Mouse (Mus musculus): Measurements from ENCODE around the gene Igfbp6. TPM values are rescaled to one million over a fixed set of nuclear protein-coding genes. Genes with fewer than 3 reads are reported as not detected.

Gene Igfbp6
- polyA plus RNA-seq, 1 experiment, result not detected

DNA sequence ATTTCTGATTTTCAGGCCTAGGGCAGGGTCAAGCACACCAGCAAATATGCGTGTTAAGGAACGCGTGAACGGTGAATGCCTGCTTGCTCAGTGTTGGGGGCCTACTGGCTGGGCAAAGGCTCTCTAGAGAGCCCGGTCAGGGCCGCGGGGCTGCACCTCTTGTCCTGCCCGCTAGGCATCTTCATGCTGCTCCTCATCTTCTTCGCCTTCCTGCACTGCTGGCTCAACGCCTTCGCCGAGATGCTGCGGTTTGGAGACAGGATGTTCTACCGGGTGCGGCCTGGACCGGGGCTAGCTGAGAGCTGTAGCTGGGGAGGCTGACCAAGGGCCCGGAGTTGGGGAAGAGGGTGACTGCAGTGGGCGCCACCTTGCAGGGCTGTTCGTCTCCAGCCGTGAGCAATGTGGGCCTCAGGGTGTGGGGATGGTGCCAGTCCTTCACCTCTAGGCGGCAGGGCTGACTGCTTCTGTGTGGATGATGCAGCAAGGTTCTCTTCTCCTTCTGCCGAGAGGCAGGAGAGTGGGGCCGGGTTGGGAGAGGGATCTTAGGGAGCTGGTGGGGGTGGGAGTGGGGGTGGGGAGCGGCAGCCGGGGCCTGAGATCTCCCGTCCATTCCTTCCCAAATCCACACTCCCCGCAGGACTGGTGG is 16.4 kb downstream of the Igfbp6 start:
- WGBS, result 74% methylated on average over 27 of the region's 27 CpGs

DNA sequence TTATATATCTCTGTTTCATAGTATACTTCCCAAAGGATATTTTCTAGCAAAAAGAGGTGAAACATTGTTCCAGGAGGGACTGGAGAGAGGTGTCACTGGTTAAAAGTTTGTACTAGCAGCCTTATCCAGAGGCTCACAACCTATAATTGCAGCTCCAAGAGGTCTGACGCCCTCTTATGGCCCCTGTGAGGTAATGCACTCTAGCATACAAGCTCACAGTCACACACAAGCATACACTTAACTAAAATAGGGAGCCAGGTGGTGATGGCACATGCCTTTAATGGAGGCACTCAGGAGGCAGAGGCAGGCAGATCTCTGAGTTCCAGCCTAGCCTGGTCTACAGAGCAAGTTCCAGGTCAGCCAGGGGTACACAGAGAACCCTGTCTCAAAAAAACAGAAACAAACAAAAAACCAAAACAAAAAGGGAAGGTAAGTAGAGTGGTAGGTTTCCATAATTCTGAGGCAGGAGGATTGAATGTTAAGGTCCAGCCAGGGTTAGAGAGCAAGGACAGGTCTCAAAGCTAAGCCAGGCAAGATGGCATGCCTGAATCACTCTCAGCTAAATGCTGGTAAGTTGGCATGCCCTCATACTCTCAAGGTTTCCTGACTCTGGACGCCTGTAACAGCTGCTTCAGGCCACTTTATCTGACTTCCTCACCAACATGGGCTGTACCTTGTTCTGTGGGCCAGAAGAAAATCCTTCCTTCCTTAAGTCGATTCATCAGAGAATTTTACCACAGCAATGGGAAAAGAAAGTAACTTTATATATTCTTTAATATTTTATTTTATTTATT is 19.9 kb downstream of the Igfbp6 start:
- TF ChIP-seq CTCF (IDR thresholded peaks at IDR 0.05; ENCODE audit: insufficient read depth, low read depth, low read length) (no peak), POLR2A (IDR thresholded peaks at IDR 0.05; ENCODE audit: insufficient read depth, low read depth, low read length) (no peak)
- H3K4me1 ChIP-seq (ENCODE audit: control insufficient read depth, insufficient read depth, low read length), result no peaks in the 10 kb centered on the region
- H3K4me3 ChIP-seq (ENCODE audit: insufficient read depth, low read depth, low read length), result no peak overlapping the region
- H3K27ac ChIP-seq (ENCODE audit: insufficient read depth, low read depth, low read length), result no peak overlapping the region
- 56% methylated on average over 3 of the region's 3 CpGs for WGBS

More for the DNA sequence above, 16.4 kb downstream of the Igfbp6 start:
- no peak for TF ChIP-seq CTCF (IDR thresholded peaks at IDR 0.05; ENCODE audit: insufficient read depth, low read depth, low read length)
- TF ChIP-seq POLR2A (IDR thresholded peaks at IDR 0.05; ENCODE audit: insufficient read depth, low read depth, low read length), result no peak
- Histone ChIP-seq H3K4me1 (ENCODE audit: control insufficient read depth, insufficient read depth, low read length) (0 out of 2 replicates have a peak, but pooled peaks cover 3% of the 10 kb centered on the region), H3K4me3 (ENCODE audit: insufficient read depth, low read depth, low read length) (no peak overlapping the region), H3K27ac (ENCODE audit: insufficient read depth, low read depth, low read length) (no peak overlapping the region)

DNA sequence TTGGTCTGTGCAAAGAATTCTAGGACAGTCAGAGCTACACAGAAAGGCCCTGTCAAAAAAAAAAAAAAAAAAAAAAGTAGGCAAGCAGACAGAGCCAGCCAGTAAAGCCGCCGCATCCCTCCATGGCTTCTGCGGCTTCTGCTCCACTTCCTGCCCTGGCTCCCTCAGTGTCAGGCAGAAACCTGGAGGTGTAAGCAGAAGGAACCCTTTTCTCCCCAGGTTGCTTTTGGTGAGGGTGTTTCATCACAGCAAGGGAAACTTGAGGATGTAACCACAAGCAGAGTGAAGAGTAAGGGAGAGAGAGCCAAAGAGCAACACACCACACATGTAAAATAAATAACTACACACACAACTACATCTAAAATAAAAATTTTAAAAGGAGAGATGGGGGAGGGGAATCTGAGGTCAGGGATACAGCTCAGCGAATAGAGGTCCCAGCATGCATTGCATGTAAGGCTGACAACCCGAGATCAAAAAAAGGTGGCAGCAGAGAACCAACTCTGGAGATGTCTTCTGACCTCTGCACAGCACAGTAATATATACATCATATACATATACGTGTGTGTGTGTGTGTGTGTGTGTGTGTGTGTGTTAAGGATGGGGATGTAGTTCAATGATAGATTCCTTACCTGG is 21.4 kb downstream of the Igfbp6 start:
- 61% methylated on average over 6 of the region's 6 CpGs for WGBS
- TF ChIP-seq POLR2A (IDR thresholded peaks at IDR 0.05; ENCODE audit: insufficient read depth, low read depth, low read length), result no peak
- TF ChIP-seq CTCF (IDR thresholded peaks at IDR 0.05; ENCODE audit: insufficient read depth, low read depth, low read length), result no peak

GRCm38 (mm10) chr15:102167620-102168021 is 23.5 kb downstream of the Igfbp6 start:
- Histone ChIP-seq H3K4me3 (ENCODE audit: insufficient read depth, low read depth, low read length) (no peak overlapping the region), H3K4me1 (ENCODE audit: control insufficient read depth, insufficient read depth, low read length) (no peaks in the 10 kb centered on the region)
- 72% methylated on average over 6 of the region's 6 CpGs for WGBS

More for the DNA sequence above, 21.4 kb downstream of the Igfbp6 start:
- no peak overlapping the region for H3K27ac ChIP-seq (ENCODE audit: insufficient read depth, low read depth, low read length)
- no peaks in the 10 kb centered on the region for H3K4me1 ChIP-seq (ENCODE audit: control insufficient read depth, insufficient read depth, low read length)
- no peak overlapping the region for H3K4me3 ChIP-seq (ENCODE audit: insufficient read depth, low read depth, low read length)

DNA sequence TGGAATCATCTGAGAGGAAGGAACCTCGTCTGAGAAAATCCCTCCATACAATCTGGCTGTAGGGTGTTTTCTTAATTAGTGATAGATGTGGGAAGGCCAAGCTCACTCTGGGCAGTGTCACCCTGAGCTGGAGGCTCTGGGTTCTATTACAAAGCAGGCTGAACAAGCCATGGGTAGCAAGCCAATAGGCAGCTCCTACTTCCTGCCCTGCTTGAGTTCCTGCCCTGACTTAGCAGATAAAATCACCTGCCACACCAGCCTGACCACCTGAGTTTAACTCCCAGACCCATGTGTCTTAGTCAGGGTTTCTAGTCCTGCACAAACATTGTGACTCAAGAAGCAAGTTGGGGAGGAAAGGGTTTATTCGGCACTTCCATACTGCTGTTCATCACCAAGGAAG is 24.9 kb downstream of the Igfbp6 start:
- Histone ChIP-seq H3K27ac (ENCODE audit: insufficient read depth, low read depth, low read length) (no peak overlapping the region), H3K4me1 (ENCODE audit: control insufficient read depth, insufficient read depth, low read length) (no peaks in the 10 kb centered on the region), H3K4me3 (ENCODE audit: insufficient read depth, low read depth, low read length) (no peak overlapping the region)
- whole genome bisulfite sequencing, result 69% methylated on average over 2 of the region's 2 CpGs
- TF ChIP-seq CTCF (IDR thresholded peaks at IDR 0.05; ENCODE audit: insufficient read depth, low read depth, low read length), result no peak
- TF ChIP-seq POLR2A (IDR thresholded peaks at IDR 0.05; ENCODE audit: insufficient read depth, low read depth, low read length), result no peak

More at GRCm38 (mm10) chr15:102167620-102168021, 23.5 kb downstream of the Igfbp6 start:
- H3K27ac ChIP-seq (ENCODE audit: insufficient read depth, low read depth, low read length), result no peak overlapping the region
- TF ChIP-seq POLR2A (IDR thresholded peaks at IDR 0.05; ENCODE audit: insufficient read depth, low read depth, low read length), result no peak
- no peak for TF ChIP-seq CTCF (IDR thresholded peaks at IDR 0.05; ENCODE audit: insufficient read depth, low read depth, low read length)

DNA sequence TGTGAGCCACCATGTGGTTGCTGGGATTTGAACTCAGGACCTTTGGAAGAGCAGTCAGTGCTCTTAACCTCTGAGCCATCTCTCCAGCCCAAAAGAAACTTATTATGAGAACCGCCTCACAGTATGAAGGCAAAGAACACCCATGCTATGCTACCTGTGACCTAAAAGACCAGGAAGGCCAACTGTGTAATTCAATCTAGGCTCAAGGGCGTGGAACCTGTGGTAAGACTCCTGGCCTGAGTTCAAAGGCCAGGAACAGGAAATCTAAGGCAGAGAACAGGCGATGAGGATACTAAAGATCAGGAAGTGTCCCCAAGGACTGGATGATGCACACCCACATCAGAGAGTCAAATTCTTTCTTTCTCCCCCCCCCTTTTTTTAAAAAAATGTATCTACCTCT is 29.4 kb downstream of the Igfbp6 start:
- no peaks in the 10 kb centered on the region for H3K4me1 ChIP-seq (ENCODE audit: control insufficient read depth, insufficient read depth, low read length)
- 91% methylated on average over 3 of the region's 3 CpGs for WGBS
- TF ChIP-seq POLR2A (IDR thresholded peaks at IDR 0.05; ENCODE audit: insufficient read depth, low read depth, low read length) (no peak), CTCF (IDR thresholded peaks at IDR 0.05; ENCODE audit: insufficient read depth, low read depth, low read length) (no peak)
- H3K27ac ChIP-seq (ENCODE audit: insufficient read depth, low read depth, low read length), result no peak overlapping the region
- H3K4me3 ChIP-seq (ENCODE audit: insufficient read depth, low read depth, low read length), result no peak overlapping the region

- no peak for TF ChIP-seq POLR2A (IDR thresholded peaks at IDR 0.05; ENCODE audit: insufficient read depth, low read depth, low read length)
- TF ChIP-seq CTCF (IDR thresholded peaks at IDR 0.05; ENCODE audit: insufficient read depth, low read depth, low read length), result no peak
- Histone ChIP-seq H3K4me1 (ENCODE audit: control insufficient read depth, insufficient read depth, low read length) (no peaks in the 10 kb centered on the region), H3K4me3 (ENCODE audit: insufficient read depth, low read depth, low read length) (no peak overlapping the region), H3K27ac (ENCODE audit: insufficient read depth, low read depth, low read length) (no peak overlapping the region)
- WGBS, result 91% methylated on average over 16 of the region's 16 CpGs
Observed at GRCm38 (mm10) chr15:102175736-102176319, 31.7 kb downstream of the Igfbp6 start.

DNA sequence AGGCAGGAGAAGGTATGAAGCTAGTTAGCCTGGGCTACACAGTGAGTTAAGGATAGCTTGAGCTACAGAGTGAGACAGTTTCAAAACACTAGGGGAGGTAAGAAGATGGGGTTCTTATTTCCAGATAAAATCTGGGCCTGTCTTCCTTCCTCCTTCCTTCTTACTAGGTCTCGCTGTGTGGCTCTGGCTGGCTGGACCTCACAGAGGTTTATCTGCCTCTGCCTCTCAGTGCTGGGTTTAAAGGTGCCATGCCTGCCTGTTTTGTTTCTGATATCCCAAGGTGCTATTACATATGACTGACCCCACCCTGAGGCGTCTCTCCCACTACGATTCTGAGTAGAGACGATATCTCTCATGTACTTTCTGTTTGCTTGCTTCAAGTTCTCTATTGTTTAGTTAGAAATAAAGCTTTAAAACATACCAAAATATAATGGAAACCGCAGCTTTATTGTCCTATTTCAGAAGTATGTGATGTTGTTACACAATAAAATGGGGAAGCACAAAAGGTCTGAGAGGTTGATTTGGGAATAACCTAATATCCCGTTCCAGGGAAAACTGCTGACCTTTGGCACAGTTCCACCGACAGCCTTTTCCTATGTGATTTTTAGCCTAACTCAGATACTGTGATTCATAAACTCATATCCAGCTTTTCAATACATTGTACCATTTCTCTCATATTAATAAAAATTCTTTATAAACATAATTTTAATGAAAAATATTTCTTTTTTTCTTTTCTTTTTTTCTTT is 32.6 kb downstream of the Igfbp6 start:
- no peak for TF ChIP-seq POLR2A (IDR thresholded peaks at IDR 0.05; ENCODE audit: insufficient read depth, low read depth, low read length)
- TF ChIP-seq CTCF (IDR thresholded peaks at IDR 0.05; ENCODE audit: insufficient read depth, low read depth, low read length), result no peak

More for the DNA sequence above, 32.6 kb downstream of the Igfbp6 start:
- no peaks in the 10 kb centered on the region for H3K4me1 ChIP-seq (ENCODE audit: control insufficient read depth, insufficient read depth, low read length)
- no peak overlapping the region for H3K27ac ChIP-seq (ENCODE audit: insufficient read depth, low read depth, low read length)
- H3K4me3 ChIP-seq (ENCODE audit: insufficient read depth, low read depth, low read length), result no peak overlapping the region
- WGBS, result 85% methylated on average over 7 of the region's 7 CpGs

Data from olfactory bulb, adult 2 months (tissue).